Mouse (Mus musculus) left cerebral cortex, postnatal 10 days (tissue): ENCODE results near the gene Gadd45gip1. TPM values are rescaled to one million over a fixed set of nuclear protein-coding genes. Genes with fewer than 3 reads are reported as not detected.

Experiments used
- DNase-seq, 2 experiments: peaks; one replicate each; pipeline ENCODE4 v3.0.0; 2021 to 2022; ENCODE audit warnings: low spot score in 2 of 2, mixed read lengths in 1 of 2; ENCODE audit errors: extremely low spot score in 1 of 2
- intact Hi-C: fragments of 180-260 bp; cut with DNase I; formaldehyde crosslinking; loops from one replicate; pipeline ENCODE4 v1.15.1; 2025
- total RNA-seq, 2 experiments: library from RNA; stranded (reverse); gene quantifications; 2 replicates each; pipeline ENCODE4 v1.2.3; 2021

Gene Gadd45gip1
- total RNA-seq, 2 experiments from 2014 or later: 20.6 to 21.3 TPM

- no peak for DNase-seq
- intact Hi-C loops: no loop called here
Observed at GRCm38 (mm10) chr8:84841514-84841913, 10.2 kb downstream of the Gadd45gip1 start.

DNA sequence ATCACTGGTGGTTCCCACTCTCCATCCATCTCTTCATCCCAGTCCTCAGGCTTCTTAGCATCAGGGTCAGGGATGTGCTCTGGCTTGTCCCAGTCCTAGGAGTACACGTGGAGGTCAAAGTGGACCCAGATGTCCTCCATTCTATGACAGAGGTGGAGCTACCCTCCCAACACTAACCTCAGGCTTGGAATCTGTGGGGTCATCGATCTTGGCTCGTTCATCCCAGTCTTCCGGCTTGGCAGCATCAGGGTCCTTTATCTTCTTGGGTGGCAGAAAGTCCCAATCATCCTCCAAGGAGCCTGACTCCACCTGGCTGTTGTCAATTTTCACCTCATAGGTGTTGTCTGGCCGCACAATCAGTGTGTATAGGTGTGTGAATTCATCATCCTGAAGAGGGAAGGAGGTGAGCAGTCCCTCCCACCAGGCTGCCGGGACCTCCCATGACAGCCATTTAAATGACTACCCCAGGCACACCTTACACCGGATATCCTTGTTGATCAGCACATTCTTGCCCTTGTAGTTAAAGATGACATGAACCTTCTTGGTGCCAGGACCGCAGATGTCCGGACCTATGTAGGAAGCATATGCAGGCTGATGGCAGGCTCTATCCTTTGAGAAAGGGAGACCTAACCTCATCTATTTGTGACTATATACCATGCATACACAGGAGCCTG lies 13.2 kb downstream of the Gadd45gip1 start:
- intact Hi-C loops: loop anchor here (5.0 kb wide), 1 partner anchor 58 kb away; the partner anchor contains the start of gene Klf1
- no peak for DNase-seq

DNA sequence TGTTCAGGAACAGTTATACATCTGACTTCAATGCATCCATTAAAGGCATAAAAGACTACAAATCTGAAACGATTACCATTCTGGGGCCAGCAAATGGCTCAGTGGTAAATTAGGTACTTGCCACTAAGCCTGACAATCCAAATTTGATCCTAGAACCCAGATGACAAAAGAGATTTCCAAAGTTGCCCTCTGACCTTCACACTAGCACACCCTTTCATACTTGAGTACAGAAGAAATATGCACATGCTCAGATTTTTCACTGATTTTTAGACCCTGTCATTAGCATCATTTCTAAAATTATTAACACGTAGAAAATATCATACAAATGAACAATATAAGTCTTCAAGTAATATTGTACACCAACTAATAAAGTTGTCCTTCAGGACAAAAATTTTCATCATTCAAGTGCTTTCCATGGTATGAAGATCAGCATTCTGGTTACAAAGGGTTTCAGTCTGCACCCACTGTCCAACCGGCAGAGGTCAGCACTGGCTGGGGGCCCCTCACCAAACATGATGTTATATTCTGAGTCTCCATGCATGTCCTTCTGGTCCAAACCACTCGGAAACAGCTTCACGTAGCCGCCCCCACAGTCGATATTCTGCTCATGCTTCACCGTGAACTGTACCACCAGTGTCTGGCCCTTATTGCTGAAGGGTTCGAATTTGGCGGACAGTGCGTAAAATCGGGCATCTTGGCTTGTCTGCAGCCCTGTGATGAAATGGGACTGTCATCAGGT lies 14.2 kb downstream of the Gadd45gip1 start:
- peak in 1 of 2 experiments; percentile 70 for DNase-seq
- intact Hi-C loops: loop anchor here (5.0 kb wide), 1 partner anchor 57 kb away; the partner anchor contains the start of gene Klf1

DNA sequence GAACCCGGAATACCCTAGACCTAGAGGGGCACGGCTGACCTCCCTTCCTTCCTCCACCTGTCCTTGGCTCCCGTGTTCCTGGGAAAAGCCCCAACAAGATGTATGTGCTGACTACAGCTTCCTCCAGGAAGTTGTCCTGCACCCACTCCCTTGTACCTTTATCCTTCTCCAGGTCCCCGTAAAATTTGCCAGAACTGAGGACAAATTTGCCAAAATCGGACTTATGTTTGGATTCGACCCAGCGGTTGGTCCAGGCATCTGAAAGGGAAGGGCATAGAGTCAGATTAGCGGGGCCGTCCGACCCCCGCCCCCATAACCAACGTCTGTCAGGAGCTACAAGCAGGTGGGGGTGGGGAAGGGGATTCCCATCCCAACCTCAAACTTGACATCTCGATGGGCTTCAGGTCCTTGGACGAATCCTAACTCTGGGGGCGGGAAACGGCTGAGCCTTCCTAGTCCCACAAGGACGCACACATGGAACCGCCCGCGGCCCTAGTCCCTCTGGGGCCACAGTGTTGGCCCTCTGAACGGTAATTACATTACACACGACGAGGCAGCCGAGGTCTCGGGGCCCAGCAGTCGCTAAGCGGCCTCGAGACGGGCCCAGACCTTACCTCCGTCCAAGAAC lies 14.9 kb downstream of the Gadd45gip1 start:
- intact Hi-C loops: loop anchor here (5.0 kb wide), 1 partner anchor 56 kb away; the partner anchor contains the start of gene Klf1
- DNase-seq: no peak

DNA sequence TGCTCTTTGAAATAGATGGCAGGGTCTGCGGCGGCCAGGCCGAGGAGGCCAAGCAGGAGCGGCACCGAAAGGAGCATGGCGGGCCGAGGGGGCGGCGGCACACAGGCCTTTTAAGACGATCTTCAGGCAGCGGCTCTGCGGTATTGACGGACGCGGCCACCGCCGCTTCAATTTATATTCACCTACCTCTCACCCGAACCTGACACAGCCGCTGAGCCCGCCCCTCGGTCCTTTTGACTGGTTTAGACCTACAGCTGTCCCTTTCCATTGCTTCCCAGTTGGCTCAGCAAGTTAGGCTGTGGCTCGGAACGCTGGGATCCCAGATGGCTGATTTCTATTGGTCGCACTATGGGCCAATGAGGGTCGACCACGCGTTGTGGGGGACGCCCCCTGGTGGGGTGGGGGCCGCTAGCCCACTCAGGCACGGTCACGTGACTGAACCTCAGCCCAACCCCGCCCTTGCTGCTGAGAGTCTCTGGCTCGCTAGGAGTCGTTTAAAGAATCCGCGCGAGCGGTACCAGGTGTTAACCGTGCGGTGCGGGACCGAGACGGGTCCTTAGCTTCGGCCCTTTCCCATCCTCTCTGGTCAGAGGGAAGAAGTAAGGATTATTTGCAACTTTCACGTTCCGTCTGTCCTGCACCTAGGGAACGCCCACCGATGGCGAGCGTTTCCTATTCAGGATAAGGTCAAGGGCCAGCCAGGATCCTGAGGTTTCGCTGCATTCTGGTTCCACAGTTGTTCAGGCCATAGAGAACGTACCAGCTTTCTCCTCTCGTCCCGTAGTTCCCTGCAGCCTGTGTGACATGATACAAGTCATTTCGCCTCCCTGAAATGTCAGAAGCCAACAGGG lies 15.6 kb downstream of the Gadd45gip1 start, which contains the start of gene Calr:
TSS of gene Calr (minus strand) at position 213 of the 851 bp plus-strand sequence.
- intact Hi-C loops: loop anchor here (5.0 kb wide), 1 partner anchor 55 kb away; the partner anchor contains the start of gene Klf1
- DNase-seq: peak; percentile 99 to 100

- intact Hi-C loops: loop anchor here (5.0 kb wide), 1 partner anchor 54 kb away; the partner anchor contains the start of gene Klf1
- DNase-seq: no peak
Observed at GRCm38 (mm10) chr8:84847684-84848435, 16.5 kb downstream of the Gadd45gip1 start.

DNA sequence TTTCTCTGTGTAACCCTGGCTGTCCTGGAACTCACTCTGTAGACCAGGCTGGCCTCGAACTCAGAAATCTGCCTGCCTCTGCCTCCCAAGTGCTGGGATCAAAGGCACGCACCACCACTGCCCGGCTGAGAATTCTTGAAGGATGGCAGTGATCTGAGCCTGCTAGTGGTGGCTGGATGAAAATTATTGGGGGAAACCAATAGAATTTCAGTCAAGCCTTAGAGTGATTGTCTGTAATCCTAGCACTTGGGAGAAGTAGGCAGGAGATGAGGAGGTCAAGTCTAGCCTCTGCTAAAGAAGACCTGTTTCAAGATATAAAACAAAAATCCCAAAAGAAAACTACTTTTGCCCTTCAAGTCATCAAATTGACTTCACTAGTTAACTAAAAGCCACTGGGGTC lies 25.1 kb downstream of the Gadd45gip1 start:
- DNase-seq: no peak
- intact Hi-C loops: no loop called here

GRCm38 (mm10) chr8:84856864-84857441 lies 25.6 kb downstream of the Gadd45gip1 start, which contains the start of gene Farsa:
Farsa (plus strand) TSS chr8:84856989.
- intact Hi-C loops: no loop called here
- DNase-seq: peak; percentile 93 to 94

- intact Hi-C loops: no loop called here
- DNase-seq: peak; percentile 42 to 90
Observed at GRCm38 (mm10) chr8:84871376-84872308, 40.3 kb downstream of the Gadd45gip1 start, which contains the start of gene Syce2. Syce2 (plus strand) TSS chr8:84872111.

DNA sequence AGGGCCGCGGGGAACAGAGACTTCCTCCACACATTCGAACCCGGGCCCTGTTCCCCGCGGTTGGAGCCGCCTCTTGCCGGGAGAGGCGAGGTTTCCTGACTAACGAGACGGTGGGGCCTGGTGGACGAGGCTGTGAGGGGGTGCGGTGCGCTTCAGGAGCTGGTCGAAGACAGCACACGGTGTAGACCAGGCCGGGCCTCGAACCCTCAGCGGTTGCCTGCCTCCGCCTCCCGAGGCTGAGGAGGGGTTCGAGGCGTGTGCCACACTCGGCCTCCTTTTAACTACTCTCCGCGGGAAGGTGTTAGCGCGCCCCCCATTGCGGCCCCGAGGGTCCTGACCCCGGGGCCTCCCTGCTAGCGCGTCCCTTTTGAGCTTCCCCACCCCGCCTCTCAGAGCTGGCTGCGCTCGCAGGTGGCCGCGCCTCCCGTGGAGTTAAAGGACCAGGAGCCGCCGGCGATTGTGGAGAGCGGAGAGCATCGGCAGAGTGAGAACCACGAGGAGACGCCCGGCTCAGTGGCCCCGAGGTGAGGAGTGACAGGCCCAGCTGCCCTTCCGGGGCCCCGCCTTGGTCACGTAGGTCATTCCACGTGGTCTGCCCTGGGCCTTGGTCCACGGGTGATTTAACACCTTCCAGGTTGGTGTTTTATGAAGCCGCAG lies 41.1 kb downstream of the Gadd45gip1 start:
- intact Hi-C loops: no loop called here
- DNase-seq: peak in 1 of 2 experiments; percentile 51

GRCm38 (mm10) chr8:84873016-84873415 lies 41.7 kb downstream of the Gadd45gip1 start:
- intact Hi-C loops: no loop called here
- no peak for DNase-seq

DNA sequence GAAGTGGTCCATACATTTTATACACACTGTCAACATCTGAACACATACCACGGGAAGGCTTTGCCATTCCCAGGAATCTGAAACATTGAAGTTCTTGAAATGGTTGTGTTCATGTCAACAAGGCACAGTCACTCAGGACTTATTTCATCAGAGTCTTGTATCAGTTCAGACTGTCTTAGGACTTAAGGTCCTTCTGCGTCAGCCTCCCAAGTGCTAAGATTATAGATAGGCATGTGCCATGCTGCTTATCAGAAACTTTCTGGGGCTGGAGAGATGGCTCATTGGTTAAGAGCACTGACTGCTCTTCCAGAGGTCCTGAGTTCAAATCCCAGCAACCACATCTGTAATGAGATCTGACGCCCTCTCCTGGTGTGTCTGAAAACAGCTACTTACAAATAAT lies 43.0 kb downstream of the Gadd45gip1 start:
- no peak for DNase-seq
- intact Hi-C loops: no loop called here

GRCm38 (mm10) chr8:84877297-84878035 lies 46.1 kb downstream of the Gadd45gip1 start:
- DNase-seq: peak in 1 of 2 experiments; percentile 35

GRCm38 (mm10) chr8:84878915-84879314 lies 47.6 kb downstream of the Gadd45gip1 start:
- no peak for DNase-seq
- intact Hi-C loops: no loop called here

More at GRCm38 (mm10) chr8:84877297-84878035, 46.1 kb downstream of the Gadd45gip1 start:
- intact Hi-C loops: no loop called here

- DNase-seq: no peak
- intact Hi-C loops: no loop called here
Observed at GRCm38 (mm10) chr8:84884728-84885127, 53.4 kb downstream of the Gadd45gip1 start.
